Mouse (Mus musculus) heart, adult 2 months (tissue): ENCODE results near the gene Dgcr2. TPM values are rescaled to one million over a fixed set of nuclear protein-coding genes. Genes with fewer than 3 reads are reported as not detected.

Source experiments
- DNase-seq, 2 experiments: peaks; one replicate each; pipeline ENCODE4 v3.0.0; 2021
- H3K27ac ChIP-seq: fragments of 200-600 bp; 2 replicates; pipeline ENCODE4 v1.8.1; 2022
- H3K27me3 ChIP-seq: fragments of 200-500 bp; 2 replicates; pipeline ENCODE4 v1.6.1; 2012; ENCODE audit warnings: mild to moderate bottlenecking, low read length, inconsistent platforms, mixed read lengths; ENCODE audit not compliant: control insufficient read depth, insufficient read depth
- H3K36me3 ChIP-seq: fragments of 200-500 bp; 2 replicates; pipeline ENCODE4 v1.6.1; 2012; ENCODE audit warnings: low read length, inconsistent platforms; ENCODE audit not compliant: control insufficient read depth, insufficient read depth
- H3K4me1 ChIP-seq: fragments of 200-500 bp; 2 replicates; pipeline ENCODE4 v1.6.1; 2011; ENCODE audit warnings: low read length; ENCODE audit not compliant: control insufficient read depth, insufficient read depth
- H3K4me3 ChIP-seq: fragments of 200-600 bp; 2 replicates; pipeline ENCODE4 v1.8.1; 2022
- H3K79me2 ChIP-seq: fragments of 200-500 bp; replicated peaks from 2 replicates; pipeline ENCODE4 v1.6.1; 2012; ENCODE audit warnings: mild to moderate bottlenecking, inconsistent platforms, low read length, moderate library complexity, mixed read lengths; ENCODE audit not compliant: control insufficient read depth, insufficient read depth
- H3K9ac ChIP-seq: fragments of 200-500 bp; 2 replicates; pipeline ENCODE4 v1.6.1; 2012; ENCODE audit warnings: low read depth, mild to moderate bottlenecking, control low read depth, inconsistent platforms, low read length, mixed read lengths
- CTCF ChIP-seq: fragments of 200-600 bp; IDR thresholded peaks from 2 replicates; pipeline ENCODE4 v1.8.1; 2022; ENCODE audit warnings: antibody characterized with exemption, mild to moderate bottlenecking, moderate library complexity
- EP300 ChIP-seq: fragments of 200-500 bp; IDR thresholded peaks from 2 replicates; pipeline ENCODE4 v1.6.1; 2011; ENCODE audit warnings: low read depth, low read length, control low read depth; ENCODE audit not compliant: insufficient read depth
- POLR2A ChIP-seq: fragments of 200-500 bp; IDR thresholded peaks from 2 replicates; pipeline ENCODE4 v1.6.1; 2011; ENCODE audit warnings: mild to moderate bottlenecking, low read depth, low read length, control low read depth; ENCODE audit not compliant: insufficient read depth
- WGBS: fragments of 180-500 bp; shearing (Covaris S2); methylation state at CpG from one replicate; pipeline ENCODE4 v1.1.7; 2018; 5-methylcytosine and 5-hydroxymethylcytosine counted together
- intact Hi-C: fragments of 180-260 bp; cut with DNase I; formaldehyde crosslinking; loops from one replicate; pipeline ENCODE4 v1.15.1; 2025
- polyA plus RNA-seq: library from polyadenylated mRNA; depleted of rRNA; stranded (reverse); fragments of >200 nt; gene quantifications from 2 replicates; pipeline ENCODE4 v1.2.3, GENCODE M21; 2012
- total RNA-seq, 2 experiments: library from RNA; stranded (reverse); gene quantifications; 2 replicates each; pipeline ENCODE4 v1.2.3; 2021

Gene Dgcr2
- total and polyA plus RNA-seq, 3 experiments, result 46.5 to 64.3 (median 55.7) TPM

GRCm38 (mm10) chr16:17797812-17798311 lies 100.5 kb downstream of the Dgcr2 start:
- 12% methylated on average over 29 of the region's 29 CpGs for WGBS
- H3K79me2 ChIP-seq, result no peaks in the 10 kb centered on the region
- H3K27ac ChIP-seq, result peak overlapping the region; percentile 81
- no peaks in the 10 kb centered on the region for H3K36me3 ChIP-seq
- peaks cover 6% of the 10 kb centered on the region for H3K27me3 ChIP-seq
- H3K9ac ChIP-seq, result peak overlapping the region; percentile 85
- intact Hi-C loops, result loop anchor here (5.0 kb wide), 1 partner anchor 36 kb away; no protein-coding TSS in a partner anchor
- H3K4me3 ChIP-seq, result peak overlapping the region; percentile 59
- H3K4me1 ChIP-seq, result peaks cover 2% of the 10 kb centered on the region
- TF ChIP-seq EP300 (no peak), CTCF (no peak), POLR2A (no peak)
- DNase-seq, result peak in 1 of 2 experiments; percentile 65

DNA sequence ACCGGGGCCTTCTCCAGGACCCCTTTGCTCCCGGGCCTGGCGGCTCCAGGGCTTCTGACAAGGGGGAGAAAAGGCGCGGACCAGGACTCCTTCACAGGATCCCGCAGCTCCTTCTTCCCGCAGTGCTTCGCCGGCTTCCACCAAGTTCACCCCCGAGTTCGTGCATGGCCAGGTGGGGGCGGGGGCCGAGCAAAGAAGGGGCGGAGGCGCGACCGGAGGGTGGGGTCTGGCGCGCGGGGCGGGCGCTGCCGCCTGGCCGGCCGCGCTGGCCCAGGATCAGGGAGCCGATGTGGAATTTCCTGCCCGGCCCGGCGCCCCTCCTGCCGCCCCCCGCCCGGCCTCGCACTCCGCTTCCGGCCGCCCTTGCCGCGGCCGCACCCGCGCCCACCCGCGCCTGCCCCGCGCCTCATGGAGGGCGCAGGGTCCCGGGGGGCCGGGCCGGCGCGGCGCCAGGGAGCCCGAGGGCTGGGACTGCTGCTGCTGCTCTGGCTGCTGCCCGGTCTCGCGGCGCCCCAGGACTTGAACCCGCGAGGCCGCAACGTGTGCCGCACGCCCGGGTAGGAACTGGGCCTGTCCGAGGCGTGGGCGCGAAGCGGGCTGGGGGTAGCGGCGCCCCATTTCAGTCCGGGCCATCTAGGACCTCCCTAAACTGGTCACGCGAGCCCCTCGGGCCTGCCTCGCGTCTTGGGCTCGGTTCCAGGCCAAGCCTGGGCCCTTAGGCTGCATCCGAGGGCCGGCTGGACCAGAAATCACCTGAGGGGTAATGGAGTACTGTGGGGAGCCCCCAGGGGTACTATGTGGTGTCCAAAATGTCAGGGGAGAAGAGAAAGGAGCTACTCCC lies 101.2 kb downstream of the Dgcr2 start, which contains the start of gene Scarf2:
Gene Scarf2 (plus strand): TSS at position 312 of the 841 bp plus-strand sequence.
- peak within 1 kb of the TSS; percentile 81 for H3K27ac ChIP-seq
- H3K4me3 ChIP-seq, result peak within 1 kb of the TSS; percentile 59
- TF ChIP-seq POLR2A (no peak), EP300 (no peak), CTCF (no peak)
- no peaks in the 10 kb centered on the region for H3K36me3 ChIP-seq
- H3K4me1 ChIP-seq, result no peaks in the 10 kb centered on the region
- H3K27me3 ChIP-seq, result 0 out of 2 replicates have a peak, but pooled peaks cover 1% of the 10 kb centered on the region
- H3K79me2 ChIP-seq, result no peaks in the 10 kb centered on the region
- 4% methylated on average over 78 of the region's 81 CpGs for WGBS
- intact Hi-C loops, result loop anchor here (5.0 kb wide), 1 partner anchor 35 kb away; no protein-coding TSS in a partner anchor
- peak; percentile 81 to 82 for DNase-seq
- peak within 1 kb of the TSS; percentile 85 for H3K9ac ChIP-seq

DNA sequence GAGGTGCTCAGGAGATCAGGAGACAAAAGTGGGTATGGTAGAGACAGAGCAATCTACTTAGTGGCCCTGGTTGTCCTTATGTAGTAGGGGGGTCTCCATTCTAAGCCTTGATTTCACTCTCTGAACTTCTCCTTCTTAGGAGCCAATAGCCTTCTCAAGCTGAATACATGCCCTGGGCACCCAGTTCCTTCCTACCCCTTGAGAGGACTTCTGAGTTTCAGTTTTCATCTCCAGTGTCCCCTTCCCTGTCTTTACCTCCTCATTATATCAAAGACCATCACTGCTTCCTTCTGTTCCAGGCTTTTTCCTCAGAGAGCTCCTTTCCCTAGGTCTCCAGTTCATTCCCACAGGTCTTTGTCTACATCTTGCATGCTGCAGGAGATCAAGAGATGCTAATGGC lies 101.8 kb downstream of the Dgcr2 start:
- Histone ChIP-seq H3K27ac (peak overlapping the region; percentile 32; the same call in 1 of the 2 replicates), H3K79me2 (no peaks in the 10 kb centered on the region), H3K4me3 (peak overlapping the region; percentile 59), H3K36me3 (no peaks in the 10 kb centered on the region), H3K27me3 (0 out of 2 replicates have a peak, but pooled peaks cover 1% of the 10 kb centered on the region), H3K4me1 (no peaks in the 10 kb centered on the region), H3K9ac (no peak overlapping the region)
- intact Hi-C loops, result loop anchor here (5.0 kb wide), 1 partner anchor 34 kb away; no protein-coding TSS in a partner anchor
- no peak for DNase-seq
- TF ChIP-seq POLR2A (no peak), EP300 (no peak), CTCF (no peak)

GRCm38 (mm10) chr16:17795643-17796042 lies 102.7 kb downstream of the Dgcr2 start:
- no peaks in the 10 kb centered on the region for H3K36me3 ChIP-seq
- no peak overlapping the region for H3K27ac ChIP-seq
- H3K79me2 ChIP-seq, result no peaks in the 10 kb centered on the region
- no peaks in the 10 kb centered on the region for H3K4me1 ChIP-seq
- DNase-seq, result no peak
- intact Hi-C loops, result loop anchor here (5.0 kb wide), 1 partner anchor 33 kb away; no protein-coding TSS in a partner anchor
- no peak overlapping the region for H3K9ac ChIP-seq
- no peak overlapping the region for H3K4me3 ChIP-seq
- 96% methylated on average over 5 of the region's 5 CpGs for WGBS
- 0 out of 2 replicates have a peak, but pooled peaks cover 1% of the 10 kb centered on the region for H3K27me3 ChIP-seq
- TF ChIP-seq EP300 (no peak), CTCF (no peak), POLR2A (no peak)

GRCm38 (mm10) chr16:17794047-17794446 lies 104.3 kb downstream of the Dgcr2 start:
- Histone ChIP-seq H3K4me3 (no peak overlapping the region), H3K9ac (no peak overlapping the region), H3K4me1 (no peaks in the 10 kb centered on the region), H3K27ac (no peak overlapping the region), H3K36me3 (no peaks in the 10 kb centered on the region), H3K27me3 (0 out of 2 replicates have a peak, but pooled peaks cover 1% of the 10 kb centered on the region), H3K79me2 (no peaks in the 10 kb centered on the region)
- DNase-seq, result no peak
- intact Hi-C loops, result no loop called here
- WGBS, result 85% methylated on average over 4 of the region's 4 CpGs
- TF ChIP-seq EP300, result no peak
- TF ChIP-seq CTCF, result no peak
- no peak for TF ChIP-seq POLR2A
